Mouse (Mus musculus) stomach, postnatal 0 days (tissue): ENCODE measurements around the gene Irf6.
A peak's percentile ranks its signal among the peaks of the same experiment; 100 is the strongest.

Source experiments
- CTCF ChIP-seq: IDR thresholded peaks from 2 replicates; pipeline ENCODE4 v1.5.1; 2016; ENCODE audit warnings: antibody characterized with exemption, low read depth, mild to moderate bottlenecking, moderate library complexity
- EP300 ChIP-seq: optimal IDR thresholded peaks from 2 replicates; pipeline ENCODE3; 2016; ENCODE audit warnings: antibody characterized with exemption

GRCm38 (mm10) chr1:193153561-193153960 is 650 bp downstream of the Irf6 start:
- TF ChIP-seq CTCF = 0 out of 2 replicates have a peak, but pooled peaks have one; percentile 16
- no peak for TF ChIP-seq EP300
